In genomic region chr5:144100149-144100935, GRCm38 (mm10) we compare ENCODE assay signal across 8 mouse cellular contexts. TPM values are rescaled to one million over a fixed set of nuclear protein-coding genes. Genes with fewer than 3 reads are reported as not detected.
A peak's percentile ranks its signal among the peaks of the same experiment; 100 is the strongest.
DNase-seq lines count a peak whose midpoint lies in the region; ATAC-seq and TF ChIP-seq lines count a peak whose summit lies in the region.

TSS of gene Lmtk2 (plus strand) at chr5:144100436.

- H3K4me2 ChIP-seq in heart, embryonic 12.5 days, result peak within 1 kb of the TSS; percentile 89
- H3K4me2 ChIP-seq in kidney, postnatal 0 days (ENCODE audit: low read length), result peak within 1 kb of the TSS; percentile 97
- H3K4me2 ChIP-seq in liver, embryonic 11.5 days, result peak within 1 kb of the TSS; percentile 79
- H3K4me2 ChIP-seq in stomach, embryonic 14.5 days (replicated peaks; ENCODE audit: low read depth, low read length), result peak within 1 kb of the TSS; percentile 80

- H3K36me3 ChIP-seq in C2C12 (ENCODE audit: control insufficient read depth, insufficient read depth), result no peaks in the 10 kb centered on the region
- peaks cover 4% of the 10 kb centered on the region for H3K36me3 ChIP-seq in erythroblast, embryonic 14.5 days (ENCODE audit: control insufficient read depth)
- H3K36me3 ChIP-seq in heart, embryonic 12.5 days, result no peaks in the 10 kb centered on the region
- no peaks in the 10 kb centered on the region for H3K36me3 ChIP-seq in kidney, postnatal 0 days (ENCODE audit: insufficient read depth, low read length)
- H3K36me3 ChIP-seq in liver, embryonic 11.5 days (ENCODE audit: control insufficient read depth, insufficient read depth, low read length), result no peaks in the 10 kb centered on the region
- no peaks in the 10 kb centered on the region for H3K36me3 ChIP-seq in stomach, embryonic 14.5 days (ENCODE audit: control insufficient read depth, insufficient read depth, low read length)

- H3K27me3 ChIP-seq in C2C12 (ENCODE audit: control insufficient read depth, insufficient read depth, insufficient read length), result peaks cover 23% of the 10 kb centered on the region
- peaks cover 43% of the 10 kb centered on the region for H3K27me3 ChIP-seq in erythroblast, embryonic 14.5 days (ENCODE audit: control insufficient read depth)
- H3K27me3 ChIP-seq in heart, embryonic 12.5 days (replicated peaks), result 0 out of 2 replicates have a peak, but pooled peaks cover 15% of the 10 kb centered on the region
- no peaks in the 10 kb centered on the region for H3K27me3 ChIP-seq in kidney, postnatal 0 days (ENCODE audit: insufficient read depth, low read length)
- peaks cover 22% of the 10 kb centered on the region for H3K27me3 ChIP-seq in liver, embryonic 11.5 days (replicated peaks; ENCODE audit: control insufficient read depth, insufficient read depth, low read length)
- H3K27me3 ChIP-seq in stomach, embryonic 14.5 days (ENCODE audit: control insufficient read depth, insufficient read depth, low read length), result no peaks in the 10 kb centered on the region

- peak within 1 kb of the TSS; percentile 64 for H3K4me3 ChIP-seq in C2C12 (ENCODE audit: insufficient read depth, poor library complexity, severe bottlenecking)
- peak within 1 kb of the TSS; percentile 94 for H3K4me3 ChIP-seq in erythroblast, embryonic 14.5 days (replicated peaks)
- peak within 1 kb of the TSS; percentile 95 for H3K4me3 ChIP-seq in heart, embryonic 12.5 days
- H3K4me3 ChIP-seq in kidney, postnatal 0 days (replicated peaks; ENCODE audit: low read depth, low read length), result peak within 1 kb of the TSS; percentile 98
- peak within 1 kb of the TSS; percentile 98 for H3K4me3 ChIP-seq in liver, embryonic 11.5 days (ENCODE audit: low read depth, low read length)
- peak within 1 kb of the TSS; percentile 96 for H3K4me3 ChIP-seq in stomach, embryonic 14.5 days (ENCODE audit: low read depth, low read length)

- peak; percentile 100 for ATAC-seq in heart, embryonic 12.5 days (ENCODE audit: insufficient number of reproducible peaks, low FRiP score)
- ATAC-seq in kidney, postnatal 0 days (replicated peaks; ENCODE audit: low FRiP score, low read depth), result peak; percentile 99
- ATAC-seq in liver, embryonic 11.5 days (replicated peaks; ENCODE audit: low FRiP score), result peak; percentile 99
- peak; percentile 100 for ATAC-seq in stomach, embryonic 14.5 days (ENCODE audit: insufficient number of reproducible peaks, insufficient read depth, low FRiP score, low read depth)

- H3K9me3 ChIP-seq in erythroblast, embryonic 14.5 days (ENCODE audit: control insufficient read depth, low read length), result no peaks in the 10 kb centered on the region
- H3K9me3 ChIP-seq in heart, embryonic 12.5 days (replicated peaks), result no peaks in the 10 kb centered on the region
- H3K9me3 ChIP-seq in kidney, postnatal 0 days (replicated peaks; ENCODE audit: low read length), result no peaks in the 10 kb centered on the region
- no peaks in the 10 kb centered on the region for H3K9me3 ChIP-seq in liver, embryonic 11.5 days (ENCODE audit: control insufficient read depth, low read length)
- H3K9me3 ChIP-seq in stomach, embryonic 14.5 days (ENCODE audit: control insufficient read depth, low read depth, low read length), result no peaks in the 10 kb centered on the region

- peaks cover 43% of the 10 kb centered on the region for H3K4me1 ChIP-seq in erythroblast, embryonic 14.5 days (ENCODE audit: control insufficient read depth)
- peaks cover 19% of the 10 kb centered on the region for H3K4me1 ChIP-seq in heart, embryonic 12.5 days (replicated peaks)
- 0 out of 2 replicates have a peak, but pooled peaks cover 4% of the 10 kb centered on the region for H3K4me1 ChIP-seq in kidney, postnatal 0 days (replicated peaks; ENCODE audit: insufficient read depth, low read length)
- peaks cover 12% of the 10 kb centered on the region for H3K4me1 ChIP-seq in liver, embryonic 11.5 days (replicated peaks; ENCODE audit: control insufficient read depth, insufficient read depth, low read length)
- H3K4me1 ChIP-seq in stomach, embryonic 14.5 days (ENCODE audit: control insufficient read depth, insufficient read depth, low read length), result peaks cover under 1% of the 10 kb centered on the region; the same call in 1 of the 2 replicates

- peak; percentile 98 for DNase-seq in brain, embryonic 14.5 days (ENCODE audit: low read depth)
- DNase-seq in kidney, postnatal 0 days (ENCODE audit: low spot score), result peak; percentile 98
- peak; percentile 91 for DNase-seq in liver, embryonic 11.5 days (ENCODE audit: low spot score)
- DNase-seq in naive thymus-derived CD4-positive, alpha-beta T cell, adult 2 months (ENCODE audit: low read depth), result peak; percentile 96

- TF ChIP-seq POLR2A in brain, embryonic 14.5 days (IDR thresholded peaks at IDR 0.05; ENCODE audit: borderline replicate concordance, extremely low read depth, insufficient read depth, insufficient read length, poor library complexity, severe bottlenecking), result peak; percentile 98

- peaks cover 48% of the 10 kb centered on the region for H3K79me2 ChIP-seq in C2C12 (ENCODE audit: control insufficient read depth, insufficient read depth)

- H3K9ac ChIP-seq in heart, embryonic 12.5 days, result peak within 1 kb of the TSS; percentile 95
- H3K9ac ChIP-seq in kidney, postnatal 0 days (ENCODE audit: low read depth, low read length), result peak within 1 kb of the TSS; percentile 91
- H3K9ac ChIP-seq in liver, embryonic 11.5 days (ENCODE audit: low read depth, low read length), result peak within 1 kb of the TSS; percentile 82
- peak within 1 kb of the TSS; percentile 81 for H3K9ac ChIP-seq in stomach, embryonic 14.5 days (replicated peaks; ENCODE audit: low read depth, low read length)

- H3ac ChIP-seq in C2C12 (ENCODE audit: control insufficient read depth, insufficient read length, low read depth), result peak within 1 kb of the TSS; percentile 87

- TF ChIP-seq CTCF in C2C12 (IDR thresholded peaks at IDR 0.05; ENCODE audit: control insufficient read depth, insufficient read depth, insufficient read length), result peak; percentile 82
- TF ChIP-seq CTCF in brain, embryonic 14.5 days (IDR thresholded peaks at IDR 0.05; ENCODE audit: borderline replicate concordance, extremely low read depth, insufficient read depth, insufficient read length), result peak; percentile 83
- peak; percentile 91 for TF ChIP-seq CTCF in kidney, postnatal 0 days (IDR thresholded peaks at IDR 0.05; ENCODE audit: low read depth)

- under 1% methylated on average over 89 of the region's 90 CpGs for WGBS in heart, embryonic 12.5 days
- WGBS in kidney, postnatal 0 days, result under 1% methylated on average over 90 of the region's 90 CpGs
- WGBS in liver, embryonic 11.5 days, result under 1% methylated on average over 72 of the region's 90 CpGs
- WGBS in stomach, embryonic 14.5 days, result under 1% methylated on average over 87 of the region's 90 CpGs

- H3K79me3 ChIP-seq in C2C12 (ENCODE audit: low read depth), result peaks cover 17% of the 10 kb centered on the region

- peak within 1 kb of the TSS; percentile 81 for H3K27ac ChIP-seq in heart, embryonic 12.5 days (ENCODE audit: poor library complexity, severe bottlenecking)
- peak within 1 kb of the TSS; percentile 88 for H3K27ac ChIP-seq in kidney, postnatal 0 days
- peak within 1 kb of the TSS; percentile 21; the same call in 1 of the 2 replicates for H3K27ac ChIP-seq in liver, embryonic 11.5 days (ENCODE audit: low read depth, low read length)
- peak within 1 kb of the TSS; percentile 67 for H3K27ac ChIP-seq in stomach, embryonic 14.5 days (ENCODE audit: low read length)

TF ChIP-seq in C2C12, 6 proteins besides CTCF, POLR2A, EP300 and RAD21:
- TF ChIP-seq USF1 (IDR thresholded peaks at IDR 0.05; ENCODE audit: low read depth) (peak; percentile 78), CEBPB (IDR thresholded peaks at IDR 0.05; ENCODE audit: low read depth) (no peak), MAX (IDR thresholded peaks at IDR 0.05) (no peak), FOSL1 (IDR thresholded peaks at IDR 0.05; ENCODE audit: insufficient read depth, low read length, poor library complexity, severe bottlenecking) (no peak), MYOG (IDR thresholded peaks at IDR 0.05; ENCODE audit: control insufficient read depth, extremely low read depth, insufficient read length) (no peak)

RNA-seq across cellular contexts. Expression of gene Lmtk2, which starts in this region (rescaled TPM):
- polyA plus RNA-seq in C2C12 (2012; fragmentation: generic; extraction: Trizol), result 4.9 TPM
- 14.0 and 24.8 TPM in 2 replicates for polyA plus RNA-seq in brain, embryonic 14.5 days (2012; rRNA removed)
- 0.70 and 0.73 TPM in 2 replicates for polyA plus RNA-seq in erythroblast, embryonic 14.5 days (2012)
- polyA plus RNA-seq in heart, embryonic 12.5 days (2016; fragmentation: Nextera tagmentation; extraction: Ambion mirVana), result 6.9 and 7.6 TPM in 2 replicates
- 4.9 and 5.1 TPM in 2 replicates for polyA plus RNA-seq in kidney, postnatal 0 days (2015; fragmentation: Nextera tagmentation; extraction: Ambion mirVana)
- 4.9 and 5.7 TPM in 2 replicates for polyA plus RNA-seq in liver, embryonic 11.5 days (2014; fragmentation: Nextera tagmentation; extraction: Ambion mirVana)
- polyA plus RNA-seq in stomach, embryonic 14.5 days (2014; fragmentation: Nextera tagmentation; extraction: Ambion mirVana), result 5.2 and 5.6 TPM in 2 replicates

Comparison
In these comparisons a context has a peak if more than half of its experiments do, and no peak if none do; other contexts are left out.
1. Peak in every context shown above with its lines: DNase-seq, ATAC-seq, H3K4me3 ChIP-seq and H3K27ac ChIP-seq.
2. H3K27ac ChIP-seq: peak in every context shown above with its lines; median percentile 88 in kidney, postnatal 0 days; 81 in heart, embryonic 12.5 days; 67 in stomach, embryonic 14.5 days; 21 in liver, embryonic 11.5 days.